Mouse (Mus musculus) lung, adult 2 months (tissue): ENCODE measurements around the gene Umps.

Experiments used
- CTCF ChIP-seq: fragments of 200-500 bp; IDR thresholded peaks from 2 replicates; pipeline ENCODE4 v1.5.1; 2011; ENCODE audit warnings: mild to moderate bottlenecking, low read length, control low read depth; ENCODE audit not compliant: insufficient read depth
- POLR2A ChIP-seq: fragments of 200-500 bp; IDR thresholded peaks from 2 replicates; pipeline ENCODE4 v1.6.1; 2011; ENCODE audit warnings: low read depth, mild to moderate bottlenecking, control low read depth, low read length, borderline replicate concordance; ENCODE audit errors: extremely low read depth

DNA sequence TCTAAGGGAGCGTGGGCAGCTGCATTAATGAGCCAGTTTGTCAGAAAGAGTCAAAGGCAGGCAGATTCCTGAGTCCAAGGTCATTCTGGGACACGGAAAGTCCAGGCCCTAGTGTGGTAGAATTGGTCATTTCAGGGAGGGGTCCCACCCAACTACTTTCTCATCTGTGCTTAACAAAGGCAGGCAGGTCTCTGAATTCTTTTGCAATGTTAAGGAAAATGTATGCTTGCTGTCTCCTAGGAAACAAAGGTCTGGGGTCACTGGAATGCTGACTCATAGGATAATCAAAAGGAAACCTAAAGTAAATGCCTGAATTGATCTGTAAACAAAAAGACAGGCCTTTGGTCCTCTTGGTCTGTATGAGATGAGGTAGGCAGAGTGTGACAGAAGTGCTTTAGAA is 13.0 kb upstream of the Umps start:
- TF ChIP-seq POLR2A (no peak), CTCF (no peak)
